Mouse (Mus musculus) activated CD4-positive, CD25-positive, alpha-beta regulatory T cell (primary cell): ENCODE measurements around the gene Znhit2. TPM values are rescaled to one million over a fixed set of nuclear protein-coding genes. Genes with fewer than 3 reads are reported as not detected.

Source experiments
- polyA plus RNA-seq, 2 experiments: library from polyadenylated mRNA; unstranded; fragments of 100-300 nt; shearing (Covaris generic); gene quantifications; one replicate each; pipeline ENCODE4 v1.2.1; 2017

Znhit2 gene
- polyA plus RNA-seq, result 10 to 100 TPM; 32.8 to 52.1 TPM

GRCm38 (mm10) chr19:6061021-6061533 is at the start of gene Znhit2:
Znhit2 (plus strand) TSS chr19:6061192.

GRCm38 (mm10) chr19:6015511-6016315 is 45.3 kb upstream of the Znhit2 start, which contains the start of gene Capn1:
Capn1 (minus strand) TSS chr19:6015897.

GRCm38 (mm10) chr19:6046294-6047153 is 14.5 kb upstream of the Znhit2 start, which contains the start of gene Syvn1:
Syvn1 (plus strand) TSS chr19:6046576.

GRCm38 (mm10) chr19:6057313-6058096 is 3.5 kb upstream of the Znhit2 start, which contains the start of the genes Mrpl49 and Fau:
Mrpl49 (minus strand) TSS chr19:6057785.
Fau (plus strand) TSS chr19:6057844.

GRCm38 (mm10) chr19:6067724-6068415 is 6.9 kb downstream of the Znhit2 start, which contains the start of gene Tm7sf2:
Tm7sf2 (minus strand) TSS chr19:6068373.

GRCm38 (mm10) chr19:6076564-6077393 is 15.8 kb downstream of the Znhit2 start, which contains the start of gene Vps51:
Vps51 (minus strand) TSS chr19:6077231.

GRCm38 (mm10) chr19:6079983-6080480 is 19.0 kb downstream of the Znhit2 start, which contains the start of gene Tmem262:
Tmem262 (plus strand) TSS chr19:6080033.

GRCm38 (mm10) chr19:6082156-6082555 is 21.2 kb downstream of the Znhit2 start, which contains the start of gene Gm28374:
Gm28374 (minus strand) TSS chr19:6082256.

GRCm38 (mm10) chr19:6084478-6085248 is 23.7 kb downstream of the Znhit2 start, which contains the start of the genes Zfpl1 and Cdca5:
Zfpl1 (minus strand) TSS chr19:6084956.
Cdca5 (plus strand) TSS chr19:6084983.

GRCm38 (mm10) chr19:6094119-6094518 is 33.1 kb downstream of the Znhit2 start, which contains the start of gene AC131692.1:
AC131692.1 (plus strand) TSS chr19:6094419.

GRCm38 (mm10) chr19:6105586-6105985 is 44.6 kb downstream of the Znhit2 start, which contains the start of gene Naaladl1:
Naaladl1 (plus strand) TSS chr19:6105782.

Other genes starting within 250 kb of the Znhit2 start
- gene Frmd8, start 185.9 kb upstream of the Znhit2 start, polyA plus RNA-seq, result 100 to 1,000 TPM; 201 to 224 TPM
- gene Slc25a45, start 183.4 kb upstream of the Znhit2 start, polyA plus RNA-seq, result 10 to 100 TPM; 46.6 to 48.9 TPM
- 1 to 10 TPM in 1 of 2 experiments, under 1 TPM in 1; 0.20 to 1.5 TPM for gene Tigd3, start 167.0 kb upstream of the Znhit2 start, polyA plus RNA-seq
- gene Dpf2, start 148.2 kb upstream of the Znhit2 start, polyA plus RNA-seq, result 100 to 1,000 TPM; 135 to 158 TPM
- gene Cdc42ep2, start 136.4 kb upstream of the Znhit2 start, polyA plus RNA-seq, result under 1 TPM; 0.06 to 0.79 TPM
- 10 to 100 TPM; 47.2 to 52.6 TPM for gene Pola2, start 97.0 kb upstream of the Znhit2 start, polyA plus RNA-seq
- gene Slc22a20, start 75.0 kb upstream of the Znhit2 start, polyA plus RNA-seq, result under 1 TPM in 1 of 2 experiments, not detected in 1; 0.12 TPM
- 10 to 100 TPM; 64.7 to 92.5 TPM for gene Capn1, start 45.3 kb upstream of the Znhit2 start, polyA plus RNA-seq
- 10 to 100 TPM; 32.0 to 43.8 TPM for gene Syvn1, start 14.6 kb upstream of the Znhit2 start, polyA plus RNA-seq
- 10 to 100 TPM; 45.2 to 50.7 TPM for gene Mrpl49, start 3.4 kb upstream of the Znhit2 start, polyA plus RNA-seq
- gene Fau, start 3.3 kb upstream of the Znhit2 start, polyA plus RNA-seq, result 1,000 to 10,000 TPM in 1 of 2 experiments, 100 to 1,000 TPM in 1; 813 to 1,285 TPM
- gene Tm7sf2, start 7.2 kb downstream of the Znhit2 start, polyA plus RNA-seq, result 10 to 100 TPM; 11.1 to 11.2 TPM
- 10 to 100 TPM; 70.2 to 73.2 TPM for gene Vps51, start 16.0 kb downstream of the Znhit2 start, polyA plus RNA-seq
- under 1 TPM; 0.31 to 0.42 TPM for gene Tmem262, start 18.8 kb downstream of the Znhit2 start, polyA plus RNA-seq
- 1 to 10 TPM in 1 of 2 experiments, under 1 TPM in 1; 0.45 to 1.5 TPM for gene Gm28374, start 21.1 kb downstream of the Znhit2 start, polyA plus RNA-seq
- 10 to 100 TPM; 44.0 to 47.3 TPM for gene Zfpl1, start 23.8 kb downstream of the Znhit2 start, polyA plus RNA-seq
- 10 to 100 TPM in 1 of 2 experiments, 1 to 10 TPM in 1; 9.4 to 10.0 TPM for gene Cdca5, start 23.8 kb downstream of the Znhit2 start, polyA plus RNA-seq
- gene AC131692.1, start 33.2 kb downstream of the Znhit2 start, polyA plus RNA-seq, result not detected
- under 1 TPM in 1 of 2 experiments, not detected in 1; 0.18 TPM for gene Naaladl1, start 44.6 kb downstream of the Znhit2 start, polyA plus RNA-seq
- 10 to 100 TPM; 13.8 to 33.6 TPM for gene Sac3d1, start 57.5 kb downstream of the Znhit2 start, polyA plus RNA-seq
- 10 to 100 TPM; 30.2 to 35.6 TPM for gene Snx15, start 67.1 kb downstream of the Znhit2 start, polyA plus RNA-seq
- under 1 TPM in 1 of 2 experiments, not detected in 1; 0.75 TPM for gene Batf2, start 79.8 kb downstream of the Znhit2 start, polyA plus RNA-seq
- 10 to 100 TPM; 14.8 to 26.8 TPM for gene Arl2, start 80.4 kb downstream of the Znhit2 start, polyA plus RNA-seq
- gene Majin, start 123.2 kb downstream of the Znhit2 start, polyA plus RNA-seq, result not detected
- not detected for gene Gpha2, start 165.2 kb downstream of the Znhit2 start, polyA plus RNA-seq
- gene Ppp2r5b, start 174.7 kb downstream of the Znhit2 start, polyA plus RNA-seq, result 10 to 100 TPM; 11.2 to 16.8 TPM
- 10 to 100 TPM; 13.3 to 32.4 TPM for gene Atg2a, start 180.5 kb downstream of the Znhit2 start, polyA plus RNA-seq
- 10 to 100 TPM; 34.9 to 43.9 TPM for gene Ehd1, start 215.5 kb downstream of the Znhit2 start, polyA plus RNA-seq
- under 1 TPM; 0.20 to 0.64 TPM for gene Cdc42bpg, start 245.3 kb downstream of the Znhit2 start, polyA plus RNA-seq